Mouse (Mus musculus) small intestine, adult 2 months (tissue): ENCODE results near the gene Entpd2.

Experiments used
- CTCF ChIP-seq: fragments of 200-500 bp; IDR thresholded peaks from 2 replicates; pipeline ENCODE4 v1.5.1; 2012; ENCODE audit warnings: low read depth, mild to moderate bottlenecking, control low read depth, inconsistent platforms, low read length, moderate library complexity, mixed read lengths; ENCODE audit not compliant: insufficient replicate concordance, insufficient read length; ENCODE audit errors: extremely low read depth
- POLR2A ChIP-seq: fragments of 200-500 bp; IDR thresholded peaks from 2 replicates; pipeline ENCODE4 v1.6.1; 2012; ENCODE audit warnings: low read depth, mild to moderate bottlenecking, control low read depth, inconsistent platforms, low read length, moderate library complexity

DNA sequence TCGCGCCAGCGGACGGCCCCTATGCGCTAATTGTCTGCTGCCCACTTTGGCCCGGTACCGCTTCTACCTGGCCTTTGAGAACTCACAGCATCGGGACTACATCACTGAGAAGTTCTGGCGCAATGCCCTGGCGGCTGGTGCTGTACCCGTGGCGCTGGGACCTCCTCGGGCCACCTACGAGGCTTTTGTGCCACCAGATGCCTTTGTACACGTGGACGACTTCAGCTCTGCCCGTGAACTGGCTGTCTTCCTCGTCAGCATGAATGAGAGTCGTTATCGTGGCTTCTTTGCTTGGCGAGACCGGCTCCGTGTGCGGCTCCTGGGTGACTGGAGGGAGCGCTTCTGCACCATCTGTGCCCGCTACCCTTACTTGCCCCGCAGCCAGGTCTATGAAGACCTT, 29.8 kb downstream of the Entpd2 start:
- TF ChIP-seq POLR2A, result no peak
- no peak for TF ChIP-seq CTCF
